In genomic region chr10:124332491-124332890, GRCm38 (mm10) we compare ENCODE assay signal across 14 mouse cellular contexts.
"Had no signal": no experiment of that assay in that cellular context is flagged by ENCODE, and none has a peak within 500 bp of the region (broad histone marks: within the 10 kb centered on the region; RNA-seq: fewer than 3 reads in every experiment).

No protein-coding gene starts in this region.

- H3K36me3 ChIP-seq: limb, embryonic 12.5 days; neural tube, embryonic 15.5 days had no signal

- DNase-seq: kidney, adult 11 months; kidney, adult 9 months; kidney, postnatal 36 days; liver; lung, adult 18-20 months; midbrain, embryonic 14.5 days; right cerebral cortex, adult 18-20 months; right cerebral cortex, postnatal 25 days; thymus, postnatal 4 days had no signal

- H3K9ac ChIP-seq: limb, embryonic 12.5 days; liver, embryonic 14.5 days; neural tube, embryonic 15.5 days had no signal

- H3K9me3 ChIP-seq: limb, embryonic 12.5 days; neural tube, embryonic 15.5 days had no signal

- H3K4me3 ChIP-seq: limb, embryonic 12.5 days; myocyte; neural tube, embryonic 15.5 days had no signal

- H3K4me2 ChIP-seq: limb, embryonic 12.5 days; neural tube, embryonic 15.5 days had no signal

- H3K27me3 ChIP-seq: limb, embryonic 12.5 days; neural tube, embryonic 15.5 days had no signal

- H3K4me1 ChIP-seq: limb, embryonic 12.5 days; neural tube, embryonic 15.5 days had no signal

- H3K27ac ChIP-seq: kidney, postnatal 0 days; limb, embryonic 12.5 days; liver, embryonic 14.5 days; neural tube, embryonic 15.5 days had no signal
